Mouse (Mus musculus) adrenal gland, postnatal 14 days (tissue): ENCODE measurements at regions not wholly inside any gene's neighbourhood (a gene's known extent, or its start where the extent isn't known, plus 50 kb on each side); places are given as distances from the start of the nearest gene placed in this dataset.
"Not testable (repeated sequence)": the region's sequence is repeated elsewhere in the genome, so short reads cannot be mapped to it uniquely, and the experiment has no call there.

Experiments used
- DNase-seq: peaks from one replicate; pipeline ENCODE4 v3.0.0; 2021; ENCODE audit warnings: mixed read lengths

DNA sequence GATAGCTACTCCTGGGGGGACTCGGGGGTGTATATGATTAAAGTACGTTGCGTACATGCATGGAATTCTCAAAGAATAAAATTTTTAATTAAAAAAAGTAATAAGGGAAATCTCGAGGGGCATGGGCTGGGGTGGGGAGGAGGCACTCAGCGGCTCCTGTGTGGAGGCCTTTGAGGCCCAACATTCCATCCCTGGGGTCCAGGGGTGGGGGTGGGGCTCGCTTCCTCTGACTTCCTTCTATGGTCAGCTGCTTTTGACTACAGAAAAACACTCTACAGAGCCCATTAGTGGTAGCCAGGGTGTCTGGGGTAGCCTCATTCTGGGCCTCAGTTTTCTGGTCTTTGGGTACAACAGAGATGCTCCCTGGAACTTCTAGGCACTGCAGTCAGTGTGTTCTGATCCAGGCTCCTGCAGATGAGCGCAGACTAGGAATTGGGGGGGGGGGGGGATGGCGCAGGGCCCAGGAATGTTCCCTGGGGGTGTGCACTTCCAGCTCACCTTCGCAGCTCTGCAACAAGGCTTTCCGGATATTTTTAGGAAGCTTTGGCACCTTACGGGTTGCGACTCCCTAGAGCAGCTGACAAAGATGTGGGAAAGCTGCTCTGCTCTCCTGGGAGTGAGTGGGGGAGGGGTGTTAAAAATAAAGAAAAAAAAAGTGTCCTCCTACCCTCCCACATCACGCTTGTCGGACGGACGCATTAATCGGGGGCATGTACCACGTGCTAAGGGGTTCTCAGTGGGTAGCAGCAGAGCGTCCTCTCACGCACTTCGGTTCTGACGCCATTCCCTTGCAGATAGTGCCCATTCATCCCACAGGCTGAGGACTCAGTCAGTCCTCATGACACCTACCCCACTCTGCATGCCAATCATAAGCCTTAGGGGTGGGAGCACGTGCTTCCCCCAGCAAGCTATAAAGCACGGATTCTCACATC is 89.1 kb downstream of the Rhob start:
- DNase-seq, result no peak

DNA sequence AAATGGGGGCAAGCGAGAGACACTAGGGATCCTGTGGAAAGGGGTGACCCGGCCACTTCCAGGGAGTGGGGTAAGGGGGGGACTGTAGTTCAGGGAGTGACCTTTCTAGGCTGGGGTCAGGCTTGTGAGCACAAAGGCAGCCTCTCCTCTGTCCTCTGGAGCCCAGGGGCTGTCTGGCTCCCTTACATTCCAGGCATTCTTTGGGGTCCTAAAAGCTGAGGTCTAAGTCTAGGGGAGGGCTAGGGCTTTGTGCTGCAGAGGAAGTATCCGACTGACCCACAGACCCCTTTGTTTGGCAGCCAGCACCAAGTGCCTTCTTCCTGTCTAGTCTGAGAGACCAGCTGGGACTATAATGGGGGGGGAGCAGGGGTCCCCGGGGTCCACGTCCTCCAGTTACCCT is 88.9 kb downstream of the Hs1bp3 start:
- DNase-seq, result peak; percentile 16

DNA sequence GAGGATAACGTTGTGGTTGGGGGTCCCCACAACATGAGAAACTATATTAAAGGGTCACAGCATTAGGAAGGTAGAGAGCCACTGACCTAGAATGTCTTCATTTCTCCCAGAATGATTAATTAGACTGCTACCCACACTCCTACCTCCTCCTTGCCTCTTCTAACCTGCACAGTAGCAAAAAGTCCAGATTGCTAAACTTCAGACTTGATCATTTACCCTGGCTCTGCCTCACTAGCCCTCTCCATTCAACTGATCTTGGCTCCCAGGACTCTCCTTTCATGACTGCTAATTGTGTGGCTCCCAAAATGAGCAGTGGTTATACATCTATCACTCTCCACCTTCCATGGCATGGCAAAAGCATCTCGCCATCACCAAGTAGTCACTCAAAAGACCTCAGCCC is 88.1 kb downstream of the Hs1bp3 start:
- DNase-seq, result no peak

DNA sequence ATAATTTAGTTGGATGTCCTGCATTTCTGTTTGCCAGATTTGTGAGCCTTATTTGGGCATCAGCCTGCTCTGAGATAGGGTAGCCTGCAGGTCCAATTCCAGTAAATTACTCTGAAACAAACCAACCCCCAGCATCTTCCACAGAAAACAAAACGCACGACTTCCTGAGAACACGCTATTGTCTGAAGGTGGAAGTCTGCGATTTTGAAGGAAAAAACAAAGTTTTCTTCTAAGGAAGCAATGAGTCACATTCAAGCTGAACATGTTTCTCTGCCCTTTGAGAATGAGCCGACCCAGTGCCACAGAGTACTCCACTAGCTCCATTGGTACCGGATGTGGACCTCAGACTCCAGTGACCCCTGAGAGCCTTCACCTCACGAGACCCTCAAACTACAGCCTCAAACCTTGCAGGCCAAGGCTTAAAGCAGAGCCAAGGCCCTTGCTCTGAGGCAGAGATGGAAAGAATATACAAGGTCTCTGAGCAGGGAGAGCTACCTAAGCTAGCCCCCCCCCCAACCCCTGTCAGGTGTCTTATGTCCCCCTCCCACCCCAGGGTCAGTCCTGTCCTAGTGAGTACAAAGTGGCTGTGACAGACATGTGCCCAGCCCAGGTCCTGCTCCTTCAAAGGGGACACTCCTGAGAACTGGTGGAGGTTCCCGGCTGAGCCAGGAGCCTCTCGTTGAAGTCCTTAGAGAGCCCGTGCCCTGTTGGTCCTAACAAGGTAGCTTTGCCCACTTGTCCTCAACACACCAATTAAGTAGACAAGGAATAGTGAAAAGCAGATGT is 87.3 kb downstream of the Hs1bp3 start:
- peak; percentile 39 for DNase-seq

DNA sequence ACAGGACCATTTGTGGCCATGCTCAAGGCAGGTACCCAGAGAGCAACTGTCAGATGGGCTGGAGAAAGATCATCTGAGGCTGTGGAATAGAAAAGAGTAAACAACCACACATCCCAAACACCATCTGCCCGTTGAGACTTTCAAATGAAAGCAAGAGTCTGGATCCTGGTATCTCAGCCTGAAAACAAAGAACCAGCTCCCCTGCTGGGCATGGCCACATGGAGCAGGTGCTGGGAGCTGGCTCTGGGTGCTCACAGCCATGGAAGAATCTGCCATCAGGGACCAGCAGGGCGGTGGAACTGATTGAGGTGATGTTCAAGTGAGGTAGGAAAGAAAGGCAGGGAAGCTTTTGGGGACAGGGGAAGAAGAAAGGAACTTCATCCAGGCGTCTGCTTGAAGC is 85.6 kb downstream of the Hs1bp3 start:
- DNase-seq, result no peak

DNA sequence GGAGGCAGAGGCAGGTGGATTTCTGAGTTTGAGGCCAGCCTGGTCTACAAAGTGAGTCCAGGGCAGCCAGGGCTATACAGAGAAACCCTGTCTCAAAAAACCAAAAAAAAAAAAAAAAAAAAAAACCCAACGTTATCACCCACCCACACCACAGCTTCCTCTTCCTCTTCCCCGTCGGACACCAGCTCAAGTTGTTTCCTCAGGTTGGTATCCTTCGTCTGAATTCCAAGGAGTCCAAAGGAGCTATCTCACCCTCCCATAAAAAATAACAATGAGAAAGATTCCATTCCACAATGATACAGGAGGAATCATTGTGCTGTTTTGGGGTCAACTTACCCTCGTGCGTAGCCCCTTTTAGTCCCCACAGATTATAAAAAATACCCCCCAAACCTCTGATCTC is 83.2 kb downstream of the Hs1bp3 start:
- DNase-seq, result not testable (repeated sequence)

DNA sequence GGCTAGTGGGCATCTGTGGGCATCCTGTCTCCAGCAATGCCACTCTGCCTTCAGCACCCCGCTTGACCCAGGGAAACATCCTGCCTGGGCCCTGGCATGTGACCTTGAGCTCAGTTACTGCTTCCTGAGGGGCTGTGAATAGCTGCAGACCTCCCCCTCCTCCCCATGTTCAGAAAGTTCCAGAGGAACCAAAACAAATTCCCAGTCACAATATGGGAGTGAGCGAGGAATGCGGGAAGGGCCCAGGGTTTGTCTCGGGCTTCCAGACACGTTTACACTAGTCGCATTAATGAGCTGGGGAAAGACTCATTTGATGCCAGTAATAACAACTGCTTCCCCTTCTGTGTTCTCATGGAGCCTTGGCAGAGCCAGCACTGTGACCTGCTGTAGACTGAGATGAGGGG is 81.7 kb downstream of the Hs1bp3 start:
- DNase-seq, result peak; percentile 51

DNA sequence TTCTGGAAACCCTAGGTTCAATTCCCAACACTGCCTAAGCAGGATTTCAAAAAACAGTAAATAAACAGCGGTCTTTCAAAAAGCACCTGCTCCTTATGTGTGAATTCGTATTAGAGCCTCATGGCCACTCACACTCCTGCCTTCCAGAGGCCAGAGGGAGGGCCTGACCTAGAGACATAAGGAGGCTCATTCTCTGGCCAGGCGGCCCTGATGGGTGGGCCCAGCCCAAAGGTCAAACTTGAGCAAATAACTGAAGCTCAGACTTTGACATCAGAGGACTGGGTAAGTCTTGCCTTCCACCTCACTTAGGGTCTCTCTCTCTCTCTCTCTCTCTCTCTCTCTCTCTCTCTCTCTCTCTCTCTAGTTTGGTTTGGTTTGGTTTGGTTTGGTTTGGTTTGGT is 80.7 kb downstream of the Hs1bp3 start:
- no peak for DNase-seq
